Mouse (Mus musculus): ENCODE results near the gene Mettl23.

Mettl23 gene

GRCm38 (mm10) chr11:116819932-116820593 lies 23.0 kb upstream of the Mettl23 start:
- no peak for DNase-seq (ENCODE audit: low read depth, low spot score)

- DNase-seq (ENCODE audit: low read depth, low spot score): no peak
These were observed 21.8 kb upstream of the Mettl23 start for GRCm38 (mm10) chr11:116821057-116821940.

GRCm38 (mm10) chr11:116822215-116822614 lies 20.9 kb upstream of the Mettl23 start:
- no peak for DNase-seq (ENCODE audit: low read depth, low spot score)

- DNase-seq (ENCODE audit: low read depth, low spot score): peak; percentile 56
These were observed 20.5 kb upstream of the Mettl23 start for GRCm38 (mm10) chr11:116822626-116823025.

- DNase-seq (ENCODE audit: low read depth, low spot score): no peak
These were observed 19.8 kb upstream of the Mettl23 start for GRCm38 (mm10) chr11:116823255-116823654.

- peak; percentile 43 for DNase-seq (ENCODE audit: low read depth, low spot score)
These were observed 19.2 kb upstream of the Mettl23 start for GRCm38 (mm10) chr11:116823885-116824284.

GRCm38 (mm10) chr11:116825230-116825629 lies 17.8 kb upstream of the Mettl23 start:
- no peak for DNase-seq (ENCODE audit: low read depth, low spot score)

- no peak for DNase-seq (ENCODE audit: low read depth, low spot score)
These were observed 16.3 kb upstream of the Mettl23 start for GRCm38 (mm10) chr11:116826550-116827504.

- DNase-seq (ENCODE audit: low read depth, low spot score): no peak
These were observed 15.4 kb upstream of the Mettl23 start, which contains the start of gene Mxra7 for GRCm38 (mm10) chr11:116827534-116828165. Gene Mxra7, minus strand, starts transcription at chr11:116828046.

- no peak for DNase-seq (ENCODE audit: low read depth, low spot score)
These were observed 10.8 kb upstream of the Mettl23 start for GRCm38 (mm10) chr11:116832172-116832685.

GRCm38 (mm10) chr11:116834954-116835353 lies 8.1 kb upstream of the Mettl23 start:
- DNase-seq (ENCODE audit: low read depth, low spot score): no peak

GRCm38 (mm10) chr11:116836283-116836682 lies 6.8 kb upstream of the Mettl23 start:
- DNase-seq (ENCODE audit: low read depth, low spot score): no peak

- no peak for DNase-seq (ENCODE audit: low read depth, low spot score)
These were observed 5.6 kb upstream of the Mettl23 start for GRCm38 (mm10) chr11:116837441-116837840.

GRCm38 (mm10) chr11:116838936-116839335 lies 4.1 kb upstream of the Mettl23 start:
- DNase-seq (ENCODE audit: low read depth, low spot score): no peak

- no peak for DNase-seq (ENCODE audit: low read depth, low spot score)
These were observed 3.5 kb upstream of the Mettl23 start for GRCm38 (mm10) chr11:116839601-116840000.

GRCm38 (mm10) chr11:116840748-116841147 lies 2.3 kb upstream of the Mettl23 start:
- no peak for DNase-seq (ENCODE audit: low read depth, low spot score)

- DNase-seq (ENCODE audit: low read depth, low spot score): no peak
These were observed 382 bp upstream of the Mettl23 start for GRCm38 (mm10) chr11:116842531-116843260.

- no peak for DNase-seq (ENCODE audit: low read depth, low spot score)
These were observed 3.6 kb downstream of the Mettl23 start for GRCm38 (mm10) chr11:116846593-116847181.

GRCm38 (mm10) chr11:116847187-116848085 lies 4.4 kb downstream of the Mettl23 start:
- no peak for DNase-seq (ENCODE audit: low read depth, low spot score)
